Mouse (Mus musculus) kidney, postnatal 36 days (tissue): Measurements from ENCODE around the gene Klhl31.
A peak's percentile ranks its signal among the peaks of the same experiment; 100 is the strongest.

Experiments
- DNase-seq, 2 experiments: peaks; one replicate each; pipeline ENCODE4 v3.0.0; 2021 to 2022; ENCODE audit warnings: mixed read lengths in 2 of 2

Klhl31 gene

DNA sequence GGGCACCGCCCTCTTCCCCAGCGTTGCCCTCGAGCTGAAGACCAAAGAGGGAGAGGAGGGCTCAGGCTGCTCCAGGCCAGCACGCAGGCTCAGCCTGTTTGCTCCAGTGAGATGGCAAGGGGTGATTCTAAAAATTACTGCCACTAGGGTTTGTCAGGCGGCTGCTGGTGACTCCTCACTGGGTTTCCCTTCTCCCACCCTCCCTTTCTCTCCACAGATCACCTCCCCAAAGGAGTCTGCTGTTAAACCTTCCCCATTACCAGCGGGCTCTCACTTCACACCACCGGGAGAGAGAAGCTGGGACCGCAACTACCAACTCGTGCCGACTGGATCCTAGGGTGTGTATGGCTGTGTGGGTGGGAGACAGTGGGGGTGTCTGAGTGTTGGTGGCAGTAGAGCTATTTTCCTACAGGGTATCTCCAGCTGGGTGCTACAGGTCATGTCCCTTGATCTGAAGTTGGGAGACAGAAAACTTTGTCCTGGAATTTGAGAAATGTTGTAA, at the start of gene Klhl31:
TSS of gene Klhl31 (plus strand) at position 51 of the 502 bp plus-strand sequence.
- peak in 1 of 2 experiments; percentile 17 for DNase-seq

DNA sequence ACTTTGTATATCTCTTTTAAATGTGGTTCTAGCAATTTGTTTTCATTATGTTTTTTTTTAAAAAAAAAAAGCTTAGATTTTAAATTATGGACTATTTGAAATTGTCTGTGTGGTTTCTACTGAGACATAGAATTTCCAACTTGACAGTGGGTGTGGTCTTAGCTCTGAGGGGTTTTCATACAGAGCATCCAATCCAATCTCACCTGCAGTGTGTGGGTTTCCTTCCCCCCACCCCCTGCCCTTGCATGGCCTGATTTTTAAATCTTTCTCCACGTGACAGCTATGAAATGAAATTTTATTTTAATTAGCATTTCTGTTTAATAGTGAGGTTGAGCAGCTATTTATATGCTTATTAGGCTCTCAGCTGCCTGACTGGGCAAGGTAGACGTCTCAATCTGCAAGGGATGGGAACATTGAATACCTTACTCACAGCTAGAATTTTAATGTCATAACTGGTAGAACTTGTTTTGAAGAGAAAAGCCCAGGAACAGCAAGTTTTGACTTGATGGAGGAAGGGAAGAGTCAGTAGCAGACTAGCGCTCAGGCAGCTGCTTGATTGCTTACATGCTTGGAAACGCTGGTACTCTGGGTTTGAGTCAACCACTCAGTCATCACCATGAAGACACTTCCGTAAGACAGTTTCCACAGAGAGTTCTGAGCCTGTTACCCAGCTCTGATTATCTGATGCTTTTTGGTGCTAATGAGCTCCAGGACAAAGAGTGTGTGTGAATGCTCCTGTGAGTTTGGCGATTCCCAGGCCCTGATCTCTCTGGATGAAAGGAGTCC, 49.3 kb upstream of the Klhl31 start:
- no peak for DNase-seq

DNA sequence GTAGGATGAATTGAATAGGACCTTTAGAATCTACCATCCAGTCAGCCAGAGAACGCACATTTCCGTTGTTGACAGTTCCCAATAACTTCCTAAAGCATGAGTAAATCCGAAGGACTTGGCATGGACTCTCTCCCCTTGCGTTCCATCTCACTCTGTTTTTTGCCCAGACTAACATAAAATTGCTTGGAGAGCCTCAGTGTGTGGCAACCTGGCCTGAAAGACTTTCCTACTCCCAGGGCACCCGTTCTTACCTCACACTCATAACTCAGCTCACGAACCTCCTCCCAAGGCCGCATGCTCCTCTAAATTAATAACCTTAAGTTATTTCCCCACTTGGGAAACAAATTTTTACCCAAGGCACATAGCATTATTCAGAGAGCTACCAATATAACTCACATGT, 48.7 kb upstream of the Klhl31 start:
- DNase-seq = no peak

DNA sequence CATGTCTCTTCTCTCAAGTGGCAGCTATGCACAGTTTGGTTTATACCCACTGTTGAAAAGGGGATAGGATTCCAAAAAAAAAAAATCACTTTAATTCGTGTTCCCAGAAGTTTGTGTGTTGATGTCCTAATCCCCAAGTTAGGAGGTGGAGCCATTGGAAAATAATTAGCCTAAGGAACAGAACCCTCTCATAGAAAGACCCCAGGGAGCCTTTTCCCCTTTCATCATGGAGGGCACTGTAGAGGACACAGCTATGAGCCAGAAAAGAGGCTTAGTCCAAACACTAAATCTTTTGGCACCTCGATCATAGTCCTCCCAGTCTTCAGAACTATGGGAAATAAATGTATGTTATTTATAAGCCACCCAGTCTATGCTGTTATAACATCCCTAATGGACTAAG, 46.8 kb upstream of the Klhl31 start:
- DNase-seq = no peak

DNA sequence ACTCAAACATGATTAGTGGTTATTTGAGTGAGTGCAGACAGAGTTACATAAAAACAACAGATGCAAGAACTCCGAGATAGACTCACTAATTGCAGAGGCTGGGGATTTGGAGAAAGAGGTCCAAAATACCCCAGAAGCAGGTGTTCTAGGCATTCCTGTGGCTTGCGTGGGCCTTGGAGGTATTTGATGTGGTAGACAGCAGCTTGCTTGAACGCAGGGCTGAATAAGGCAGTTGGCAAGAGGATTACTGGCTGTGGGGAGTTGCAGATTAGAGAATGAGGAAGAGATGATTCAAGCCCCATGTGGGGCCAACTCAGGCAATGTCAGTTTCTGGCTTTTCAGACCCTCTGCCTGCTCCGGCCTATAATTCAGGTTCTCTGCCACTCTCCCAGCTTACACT, 43.9 kb upstream of the Klhl31 start:
- DNase-seq = no peak

DNA sequence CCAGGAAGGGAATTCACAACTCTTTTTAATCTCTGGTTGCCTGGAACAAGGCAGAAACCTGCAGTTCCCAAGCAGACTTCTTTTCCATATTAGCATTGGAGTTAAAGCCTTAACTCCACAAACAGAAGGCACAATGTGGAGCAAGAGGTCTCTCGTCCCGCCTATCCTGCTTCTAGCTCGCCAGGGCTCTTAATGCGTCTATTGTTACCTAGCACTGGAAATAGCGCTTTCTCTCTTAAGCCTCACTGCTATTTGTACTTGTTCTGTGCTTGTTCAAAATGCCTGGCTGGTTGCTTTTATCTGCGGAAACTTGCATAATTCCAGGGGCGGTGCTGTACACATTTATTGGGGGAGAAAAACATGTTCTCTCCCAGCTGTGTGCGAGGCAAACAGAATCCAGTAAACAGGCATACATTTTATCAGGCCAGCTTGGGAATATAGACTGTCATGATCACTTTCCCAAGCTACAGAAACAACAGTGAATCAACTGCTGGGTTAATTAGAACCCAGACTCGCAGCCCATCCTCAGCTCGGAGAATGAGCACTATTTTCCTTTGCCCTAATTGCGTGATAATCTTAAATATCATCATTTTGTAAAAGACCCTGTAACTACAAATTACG, 41.2 kb upstream of the Klhl31 start:
- DNase-seq = no peak

DNA sequence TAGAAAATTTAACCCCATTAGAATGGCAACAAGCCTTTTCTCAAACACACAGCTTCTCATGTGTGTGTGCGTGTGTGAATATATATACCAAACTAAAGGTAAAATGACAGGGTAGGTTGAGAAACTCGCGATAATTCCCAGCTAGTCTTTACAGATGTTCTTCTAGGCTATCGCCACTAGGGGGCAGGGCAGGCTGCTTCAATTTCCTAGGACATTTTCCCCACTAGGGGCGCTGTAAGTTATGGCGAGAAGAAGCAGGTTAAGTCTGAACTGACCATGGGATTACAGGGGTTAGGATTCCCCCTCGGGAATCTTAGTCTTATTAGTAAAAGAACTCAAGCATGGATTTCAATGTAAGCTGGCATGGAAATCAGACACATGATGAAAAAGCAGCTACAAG, 39.9 kb upstream of the Klhl31 start:
- peak; percentile 75 to 89 for DNase-seq

DNA sequence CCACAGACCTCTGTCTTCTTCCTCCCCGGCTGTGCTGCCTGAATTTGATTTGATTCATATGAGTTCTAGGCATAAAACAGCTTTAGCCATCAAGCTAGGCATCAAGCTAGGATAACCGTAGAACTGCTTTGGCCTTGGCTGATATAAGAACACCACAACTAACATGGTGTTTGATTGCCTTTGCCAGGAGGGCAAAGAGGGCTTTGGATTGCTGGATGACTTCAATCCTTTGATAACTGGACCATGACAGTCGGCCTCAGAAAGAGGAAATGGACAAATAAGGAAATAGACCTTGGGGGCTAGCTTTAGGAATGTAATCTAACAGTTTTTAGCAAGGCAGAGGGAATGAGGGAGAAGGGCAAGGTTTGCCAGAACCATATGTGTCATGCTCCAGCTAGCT, 37.7 kb upstream of the Klhl31 start:
- DNase-seq = no peak

DNA sequence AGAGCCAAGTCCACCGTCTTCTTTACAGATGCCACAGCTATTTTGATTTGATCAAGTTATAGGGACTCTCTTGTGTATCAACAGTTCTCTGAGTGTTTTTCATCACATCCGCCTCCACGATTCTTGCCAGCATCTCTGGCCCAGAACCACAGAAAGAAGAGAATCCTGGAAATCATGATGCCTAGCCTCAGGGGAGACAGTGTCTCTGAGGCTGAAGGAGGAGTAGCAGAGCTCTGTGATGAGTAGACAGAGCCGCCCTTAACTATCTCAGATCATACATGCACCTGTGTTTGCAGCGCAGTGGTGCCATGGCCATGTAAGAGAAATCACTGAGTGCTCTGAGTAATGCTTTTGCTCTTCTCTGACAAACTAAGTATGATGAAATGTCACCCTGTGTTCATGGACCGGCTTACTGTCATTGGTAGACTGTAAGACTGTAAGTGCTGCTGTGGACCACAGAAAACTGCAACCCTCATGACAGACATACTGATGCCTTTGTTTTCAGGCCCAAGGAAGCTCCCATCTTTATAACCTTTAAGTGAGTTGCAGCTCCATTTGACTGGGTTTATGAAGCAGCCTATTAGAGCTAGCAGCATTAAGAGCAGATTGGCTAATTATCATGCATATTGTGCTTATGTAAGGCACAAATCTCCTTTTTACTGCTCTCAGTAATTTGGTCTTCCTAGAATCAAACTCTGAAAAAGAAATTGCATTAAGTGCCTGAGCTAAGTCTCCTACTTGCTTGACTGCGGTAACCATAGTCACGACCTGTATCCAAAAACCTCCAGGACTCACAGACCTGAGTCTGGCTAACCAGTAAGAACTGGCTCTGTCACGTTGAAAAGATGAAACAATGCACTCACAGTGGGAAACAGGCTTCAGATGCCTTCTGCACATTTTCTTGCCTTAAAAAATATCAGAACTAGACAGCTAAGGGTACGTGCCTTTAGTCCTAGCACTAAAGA, 33.7 kb upstream of the Klhl31 start:
- DNase-seq = no peak

DNA sequence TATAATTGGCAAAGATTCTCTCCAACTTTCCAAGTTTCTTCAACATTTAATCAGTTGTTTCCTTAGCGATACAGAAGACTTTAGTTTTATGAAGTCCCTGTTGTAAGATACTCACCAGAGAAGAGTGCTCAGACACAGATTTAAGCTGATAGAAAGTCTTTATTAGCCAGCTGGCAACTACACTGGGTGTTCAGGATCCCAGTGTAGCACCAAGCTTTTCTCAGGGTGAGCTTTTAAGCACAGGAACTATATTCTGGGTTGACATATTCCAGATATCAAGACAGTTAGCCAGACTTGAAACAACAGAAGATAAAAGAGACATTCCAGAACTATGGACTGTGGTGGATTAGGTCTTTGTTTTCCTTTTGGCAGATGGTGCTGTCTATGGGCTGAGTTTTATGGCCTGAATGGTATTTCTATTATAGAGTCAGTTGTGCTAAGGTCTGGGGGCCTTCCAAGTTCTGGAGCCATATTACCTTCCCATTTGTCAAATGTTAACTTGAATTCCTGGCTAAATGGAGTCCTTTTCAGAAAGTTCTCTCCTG, 32.3 kb upstream of the Klhl31 start:
- no peak for DNase-seq

DNA sequence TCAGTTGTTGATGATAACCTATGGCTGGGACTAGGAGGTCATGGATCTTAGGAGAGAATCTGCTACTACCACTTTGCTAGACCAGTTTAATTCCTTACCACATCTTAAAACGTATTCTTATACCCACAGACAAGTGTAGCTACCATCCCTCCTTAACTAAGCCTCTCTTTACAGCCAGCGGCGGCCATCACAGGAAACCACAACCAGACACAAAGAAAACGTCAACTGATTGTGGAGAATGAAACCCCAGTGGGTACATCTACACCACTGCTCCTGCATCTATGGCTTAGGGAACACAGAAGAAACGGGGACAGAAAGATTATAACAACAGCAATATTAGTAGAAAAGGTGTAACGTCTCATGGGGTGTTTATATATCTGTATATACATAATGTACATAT, 29.0 kb upstream of the Klhl31 start:
- no peak for DNase-seq

DNA sequence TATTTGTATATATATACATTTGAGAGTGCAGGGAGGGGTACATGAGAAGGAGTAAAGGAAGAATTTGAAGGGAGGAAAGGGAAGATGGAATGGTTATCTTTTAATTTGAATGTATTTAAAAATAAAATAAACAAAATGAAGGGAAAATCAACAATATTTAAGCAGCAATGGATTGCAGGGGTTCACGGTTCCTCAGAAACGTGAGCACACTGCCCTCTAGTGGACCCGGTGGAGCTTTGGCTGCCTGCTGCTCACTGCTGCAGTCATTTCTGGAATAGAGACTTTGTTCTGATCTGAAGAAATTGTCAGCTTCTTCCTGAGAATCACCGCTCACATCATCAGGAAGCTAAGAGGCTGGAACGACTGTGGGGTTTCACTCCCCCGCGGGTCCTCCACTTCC, 28.5 kb upstream of the Klhl31 start:
- peak in 1 of 2 experiments; percentile 76 for DNase-seq

DNA sequence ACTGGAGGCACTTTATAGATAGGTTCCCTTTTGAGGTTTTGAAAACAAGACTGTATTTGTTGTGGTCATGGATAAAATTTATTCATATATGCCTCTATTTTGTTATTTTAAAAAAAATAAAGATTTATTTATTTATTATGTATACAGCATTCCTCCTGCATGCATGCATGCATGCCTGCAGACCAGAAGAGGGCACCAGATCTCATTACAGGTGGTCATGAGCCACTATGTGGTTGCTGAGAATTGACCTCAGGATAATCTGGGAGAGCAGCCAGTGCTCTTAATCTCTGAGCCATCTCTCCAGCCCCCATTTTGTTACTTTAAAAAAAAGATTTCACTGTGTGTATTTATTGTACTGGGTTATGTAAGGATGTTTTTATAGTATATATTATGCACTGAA, 25.5 kb upstream of the Klhl31 start:
- DNase-seq = peak in 1 of 2 experiments; percentile 35

DNA sequence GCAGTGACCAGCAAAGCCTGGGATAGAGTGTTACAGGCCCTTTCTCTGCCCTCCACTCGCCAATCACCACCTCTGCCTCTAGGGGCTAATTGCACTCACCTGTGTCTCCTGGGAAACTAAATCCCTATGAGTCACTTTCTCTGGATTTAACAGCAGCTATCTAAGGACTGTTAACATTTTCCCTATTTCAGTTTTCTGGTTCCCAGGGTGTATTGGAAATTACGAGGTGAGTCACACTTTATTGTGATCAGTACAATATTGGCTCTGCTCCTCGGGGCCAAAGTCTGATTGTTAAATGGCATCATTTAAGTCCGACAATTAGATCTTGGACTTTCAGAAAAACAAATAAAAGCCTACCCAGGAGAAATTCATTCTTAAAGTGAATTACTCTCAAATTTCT, 24.0 kb upstream of the Klhl31 start:
- DNase-seq = no peak

DNA sequence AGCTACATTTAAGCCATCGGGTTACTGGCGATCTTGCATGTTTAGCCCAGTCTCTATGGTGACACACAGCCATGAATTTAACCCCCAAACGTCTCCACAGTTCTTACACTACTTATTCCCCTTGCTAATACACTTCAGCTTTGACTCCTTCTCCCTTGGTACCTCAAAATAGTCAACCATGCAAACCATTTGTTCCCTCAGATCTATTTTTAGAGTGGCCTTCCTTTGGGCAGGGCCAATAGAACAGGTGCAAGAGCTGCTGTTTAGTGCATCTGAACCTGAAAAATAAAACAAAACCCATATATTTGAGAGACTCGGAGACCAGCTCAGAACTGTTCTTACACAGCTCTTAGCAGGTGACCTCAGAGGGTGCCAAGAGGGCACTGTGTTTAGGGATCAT, 20.4 kb upstream of the Klhl31 start:
- no peak for DNase-seq

DNA sequence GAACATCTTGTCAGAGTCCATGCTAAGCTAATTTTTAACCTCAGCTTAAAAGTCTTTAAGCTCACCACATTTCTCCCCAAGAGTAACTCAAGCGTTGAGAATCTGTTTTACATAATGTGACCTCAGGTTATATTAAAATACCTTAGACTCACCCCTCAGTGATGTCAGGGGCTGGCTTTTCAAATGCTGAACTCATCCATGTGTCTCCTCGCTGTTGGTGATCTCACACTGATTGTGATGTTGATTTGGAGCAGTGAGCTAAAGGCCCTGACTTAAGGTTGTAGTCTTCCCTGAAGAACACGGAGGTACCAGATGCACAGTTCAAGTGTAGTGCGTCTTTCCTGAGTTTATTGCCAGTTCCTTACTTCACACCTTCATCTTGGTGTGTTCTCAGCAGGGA, 19.5 kb upstream of the Klhl31 start:
- no peak for DNase-seq

DNA sequence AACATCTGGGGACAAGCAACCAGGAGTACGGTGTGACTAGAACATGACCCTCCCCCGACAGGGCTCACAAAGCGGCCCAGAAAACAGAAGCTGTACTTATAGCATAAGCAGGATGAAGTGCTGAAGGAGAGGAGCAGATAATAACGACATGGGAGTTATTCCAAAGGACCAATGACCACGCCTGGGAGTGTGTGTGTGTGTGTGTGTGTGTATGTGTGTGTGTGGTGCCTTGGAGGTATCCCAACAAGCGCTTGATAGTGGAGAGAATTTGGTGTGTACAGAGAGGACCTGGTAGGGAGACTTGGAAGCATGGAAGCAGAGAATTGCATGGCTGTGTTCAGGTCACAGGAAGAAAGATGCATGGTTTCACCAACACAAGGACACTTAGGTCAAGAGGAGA, 18.5 kb upstream of the Klhl31 start:
- no peak for DNase-seq

DNA sequence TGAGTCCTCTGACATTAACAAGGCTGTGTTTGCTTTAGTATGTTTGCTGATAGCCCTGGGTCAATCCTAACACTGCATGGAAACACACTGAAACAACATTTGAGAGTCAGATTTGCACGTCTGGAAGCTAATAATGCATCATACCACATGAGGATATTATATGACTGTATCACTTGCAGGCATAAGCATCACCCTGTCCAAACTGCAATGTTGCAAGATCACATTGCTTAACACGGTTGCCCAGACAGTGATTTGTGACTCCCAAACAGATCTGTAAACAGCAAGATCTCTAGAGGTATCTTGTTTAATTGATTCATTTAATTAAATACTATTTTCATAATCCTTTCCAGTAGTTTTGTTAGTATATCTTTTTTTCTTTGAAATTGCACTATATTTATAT, 17.9 kb upstream of the Klhl31 start:
- no peak for DNase-seq

DNA sequence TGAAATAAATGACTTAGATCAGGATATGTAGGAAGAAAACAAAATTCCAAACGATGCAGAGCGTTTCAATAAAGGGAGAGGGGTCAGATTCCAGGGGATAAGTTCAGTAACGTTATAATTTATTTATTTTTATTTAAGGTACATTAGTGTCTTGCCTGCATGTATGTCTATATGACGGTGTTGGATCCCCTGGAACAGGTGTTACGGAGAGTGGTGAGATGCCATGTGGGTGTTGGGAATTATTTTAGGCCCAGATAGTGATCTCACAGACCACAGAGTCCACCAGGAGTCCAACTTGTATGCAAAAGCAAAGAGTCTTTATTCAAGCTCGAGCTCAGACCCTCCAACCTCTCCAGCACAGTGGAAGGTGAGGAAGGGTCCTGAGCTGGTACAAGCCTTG, 16.2 kb upstream of the Klhl31 start:
- DNase-seq = no peak

DNA sequence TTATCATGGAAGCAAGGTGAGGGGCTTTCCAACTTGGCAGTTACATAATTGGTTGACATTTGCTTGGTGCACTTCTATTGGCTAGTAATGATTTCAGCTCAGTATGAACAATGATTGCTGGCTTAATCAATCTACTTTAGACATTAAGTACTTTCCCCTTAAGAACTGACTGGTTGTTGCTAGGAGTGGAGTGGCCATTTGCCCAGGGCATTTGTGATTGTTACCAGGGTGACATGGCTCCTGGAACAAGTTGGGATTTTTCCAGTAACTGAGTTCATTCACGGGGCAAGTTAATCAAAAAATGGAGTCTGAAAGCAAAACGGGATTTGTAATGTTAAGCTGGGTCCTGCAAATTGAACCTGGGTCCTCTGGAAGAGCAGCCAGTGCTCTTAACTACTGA, 15.8 kb upstream of the Klhl31 start:
- peak; percentile 65 for DNase-seq

DNA sequence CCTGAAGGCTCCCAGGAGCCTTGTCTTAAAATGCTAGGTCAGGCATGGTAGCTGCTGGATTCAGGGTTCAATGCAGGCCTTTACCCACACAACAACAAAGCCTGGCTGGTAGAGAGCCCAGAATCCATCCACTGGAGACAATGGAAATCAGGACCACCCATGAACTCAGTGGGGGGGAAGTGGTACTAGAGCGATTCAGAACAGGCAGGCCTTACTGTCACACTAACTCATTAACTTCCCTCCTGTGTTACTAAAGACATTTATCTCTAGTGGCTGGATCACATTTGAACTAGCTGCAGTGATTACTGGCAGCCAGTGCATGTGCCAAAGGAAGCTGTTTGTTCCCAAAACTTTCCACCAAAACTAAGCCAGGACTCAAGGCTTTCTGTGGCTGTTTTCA, 13.4 kb upstream of the Klhl31 start:
- DNase-seq = peak; percentile 20 to 36

DNA sequence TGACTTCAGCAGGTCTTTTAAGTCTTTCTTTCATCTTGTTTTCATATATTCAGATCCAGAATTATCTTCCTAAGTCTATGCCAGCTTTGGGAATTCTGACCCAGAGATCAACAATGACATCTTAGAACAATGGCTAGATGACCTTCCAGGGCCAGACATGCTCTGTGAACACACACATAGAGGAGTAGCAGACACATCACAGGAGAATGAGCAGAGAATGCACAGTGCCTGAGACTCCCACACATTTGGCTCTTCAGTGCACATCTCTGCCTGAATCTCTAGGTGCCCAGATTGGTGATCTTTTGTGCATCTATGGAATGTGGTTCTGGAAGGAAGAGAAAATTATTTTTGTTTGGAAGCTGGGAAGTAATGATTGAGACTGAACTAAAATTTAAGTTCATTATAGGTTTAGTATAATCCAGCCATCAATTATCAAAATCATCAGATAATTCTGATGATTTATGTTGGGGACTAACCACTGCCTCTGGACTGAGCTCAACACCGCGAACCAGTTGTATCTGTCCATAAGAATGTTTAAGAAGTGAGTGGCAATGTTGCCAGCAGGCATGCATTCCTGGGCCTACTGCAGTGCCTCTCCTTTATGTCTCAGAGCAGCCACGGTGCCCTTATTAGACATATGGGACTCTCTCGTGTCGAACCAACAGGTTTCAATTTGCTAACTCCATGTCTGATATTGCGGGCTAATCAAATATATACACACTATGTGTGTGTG, 12.8 kb upstream of the Klhl31 start:
- DNase-seq = no peak
